Mouse (Mus musculus) inflammation-experienced regulatory T-cells, adult 16 weeks (primary cell): ENCODE results near the gene Cers2. TPM values are rescaled to one million over a fixed set of nuclear protein-coding genes. Genes with fewer than 3 reads are reported as not detected.

Experiments used
- polyA plus RNA-seq: library from polyadenylated mRNA; unstranded; fragments of 100-300 nt; shearing (Covaris generic); gene quantifications from one replicate; pipeline ENCODE4 v1.2.1, GENCODE M21; 2017

Cers2 gene
- 332 TPM for polyA plus RNA-seq

DNA sequence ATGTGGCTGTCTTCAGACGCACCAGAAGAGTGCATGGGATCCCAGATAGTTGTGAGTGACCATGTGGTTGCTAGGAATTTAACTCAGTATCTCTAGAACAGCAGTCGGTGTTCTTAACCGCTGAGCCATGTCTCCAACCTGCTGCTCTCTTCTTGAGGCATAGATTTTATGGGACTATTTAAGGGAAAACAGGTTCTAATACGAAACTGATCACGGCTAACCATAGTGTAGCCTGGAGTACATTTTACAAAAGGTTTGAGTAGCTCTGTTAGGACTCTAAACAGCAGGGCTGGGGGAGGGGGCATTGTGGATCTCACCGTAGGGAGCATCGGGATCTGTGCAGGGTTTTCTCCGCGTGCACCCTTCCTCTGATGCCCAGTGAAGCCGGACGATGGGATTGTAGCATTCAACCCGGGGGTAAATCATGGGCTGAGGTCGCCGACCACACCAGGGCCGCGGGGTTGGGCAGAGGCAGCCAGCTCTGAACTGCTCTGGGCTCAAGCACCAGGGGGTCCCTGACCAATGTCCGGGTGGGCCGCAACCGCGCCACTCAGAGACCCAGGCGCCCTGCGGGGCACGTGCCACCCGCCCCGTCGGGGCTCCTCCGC lies at the start of gene Cers2:
Gene Cers2 (plus strand): TSS at position 306 of the 608 bp plus-strand sequence.

GRCm38 (mm10) chr3:95281216-95282126 lies 33.1 kb upstream of the Cers2 start, which contains the start of the genes Mindy1 and Prune1:
Gene Mindy1 (plus strand): TSS chr3:95281345.
Gene Prune1 (minus strand): TSS chr3:95282076.

GRCm38 (mm10) chr3:95307100-95307499 lies 7.5 kb upstream of the Cers2 start, which contains the start of gene Anxa9:
Gene Anxa9 (minus strand): TSS chr3:95307176.

GRCm38 (mm10) chr3:95356701-95357449 lies 42.3 kb downstream of the Cers2 start, which contains the start of gene Setdb1:
Gene Setdb1 (minus strand): TSS chr3:95357202.

Other genes with a start within 250 kb of the Cers2 start
- 37.0 TPM for gene Pip5k1a, start 207.9 kb upstream of the Cers2 start, polyA plus RNA-seq
- 128 TPM for gene Vps72, start 203.8 kb upstream of the Cers2 start, polyA plus RNA-seq
- gene Tmod4, start 190.3 kb upstream of the Cers2 start, polyA plus RNA-seq = 3.8 TPM
- gene Scnm1, start 180.8 kb upstream of the Cers2 start, polyA plus RNA-seq = 111 TPM
- 34.8 TPM for gene Lysmd1, start 180.7 kb upstream of the Cers2 start, polyA plus RNA-seq
- 282 TPM for gene Tnfaip8l2, start 172.4 kb upstream of the Cers2 start, polyA plus RNA-seq
- gene Sema6c, start 154.3 kb upstream of the Cers2 start, polyA plus RNA-seq = 0.43 TPM
- 34.6 TPM for gene Gabpb2, start 96.9 kb upstream of the Cers2 start, polyA plus RNA-seq
- 454 TPM for gene Cdc42se1, start 86.1 kb upstream of the Cers2 start, polyA plus RNA-seq
- 9.5 TPM for gene Mllt11, start 82.6 kb upstream of the Cers2 start, polyA plus RNA-seq
- gene Gm128, start 73.2 kb upstream of the Cers2 start, polyA plus RNA-seq = 1.4 TPM
- gene Bnipl, start 63.6 kb upstream of the Cers2 start, polyA plus RNA-seq = not detected
- 37.4 TPM for gene Mindy1, start 33.4 kb upstream of the Cers2 start, polyA plus RNA-seq
- 8.3 TPM for gene Prune1, start 32.7 kb upstream of the Cers2 start, polyA plus RNA-seq
- gene Anxa9, start 7.6 kb upstream of the Cers2 start, polyA plus RNA-seq = 0.89 TPM
- gene Setdb1, start 42.4 kb downstream of the Cers2 start, polyA plus RNA-seq = 56.6 TPM
- not detected for gene 4930558C23Rik, start 88.0 kb downstream of the Cers2 start, polyA plus RNA-seq
- gene Arnt, start 119.6 kb downstream of the Cers2 start, polyA plus RNA-seq = 66.5 TPM
- gene Ctsk, start 184.5 kb downstream of the Cers2 start, polyA plus RNA-seq = 0.20 TPM
- gene Ctss, start 212.0 kb downstream of the Cers2 start, polyA plus RNA-seq = 404 TPM
- gene Hormad1, start 244.9 kb downstream of the Cers2 start, polyA plus RNA-seq = not detected